Mouse (Mus musculus) ovary, adult 18-20 months (tissue): ENCODE data around the gene Apaf1.

ENCODE experiments used
- DNase-seq: peaks from one replicate; pipeline ENCODE4 v3.0.0; 2022; ENCODE audit warnings: low spot score, mixed read lengths

Apaf1 gene

GRCm38 (mm10) chr10:91082550-91083392, at the start of gene Apaf1, which contains the start of gene Ikbip:
Gene Apaf1 (minus strand): TSS chr10:91082770.
Gene Ikbip (plus strand): TSS chr10:91082940.
- DNase-seq = peak; percentile 99

DNA sequence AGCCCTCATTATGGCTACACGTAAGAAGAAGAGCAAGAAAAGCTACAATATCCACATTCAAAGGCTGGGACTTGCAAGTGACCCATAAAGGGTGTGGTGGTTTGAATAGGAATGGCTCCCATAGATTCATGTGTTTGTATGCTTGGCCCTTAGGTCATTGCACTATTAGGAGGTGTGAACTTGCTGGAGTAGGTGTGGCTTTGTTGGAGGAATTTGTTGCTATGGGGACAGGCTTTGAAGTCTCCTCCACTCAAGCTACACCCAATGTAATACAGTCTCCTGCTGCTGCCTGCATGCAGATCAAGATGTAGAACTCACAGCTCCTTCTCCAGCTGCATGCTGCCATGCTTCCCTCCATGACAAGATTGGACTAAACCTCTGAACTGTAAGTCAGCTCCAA, 49.0 kb upstream of the Apaf1 start:
- DNase-seq = no peak

- DNase-seq = no peak
Observed at GRCm38 (mm10) chr10:91130792-91131191, 48.2 kb upstream of the Apaf1 start.

DNA sequence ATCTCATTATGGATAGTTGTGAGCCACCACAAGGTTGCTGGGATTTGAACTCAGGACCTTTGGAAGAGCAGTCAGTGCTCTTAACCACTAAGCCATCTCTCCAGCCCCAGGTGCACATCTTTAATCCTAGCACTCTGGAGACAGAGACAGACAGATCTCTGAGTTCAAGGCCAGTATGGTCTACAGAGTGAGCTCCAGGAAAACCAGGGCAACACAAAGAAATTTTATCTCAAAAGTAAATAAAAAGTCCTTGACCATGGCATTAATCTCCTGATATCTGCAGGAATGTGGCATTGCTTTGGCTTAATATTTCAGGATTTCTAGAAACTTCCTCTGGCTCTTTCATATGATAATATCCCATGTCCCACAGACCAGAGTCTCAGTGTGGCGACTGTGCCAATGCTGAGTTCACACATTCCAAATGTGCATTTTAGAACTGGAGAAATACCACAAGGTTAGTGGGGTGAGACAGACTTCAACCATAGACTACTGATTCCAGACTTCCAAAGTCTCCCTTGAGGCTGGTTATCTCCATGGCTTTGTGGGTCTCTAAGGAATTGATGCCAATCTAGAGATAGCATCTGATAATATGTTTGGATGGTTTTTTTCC, 46.1 kb upstream of the Apaf1 start:
- DNase-seq = peak; percentile 9

DNA sequence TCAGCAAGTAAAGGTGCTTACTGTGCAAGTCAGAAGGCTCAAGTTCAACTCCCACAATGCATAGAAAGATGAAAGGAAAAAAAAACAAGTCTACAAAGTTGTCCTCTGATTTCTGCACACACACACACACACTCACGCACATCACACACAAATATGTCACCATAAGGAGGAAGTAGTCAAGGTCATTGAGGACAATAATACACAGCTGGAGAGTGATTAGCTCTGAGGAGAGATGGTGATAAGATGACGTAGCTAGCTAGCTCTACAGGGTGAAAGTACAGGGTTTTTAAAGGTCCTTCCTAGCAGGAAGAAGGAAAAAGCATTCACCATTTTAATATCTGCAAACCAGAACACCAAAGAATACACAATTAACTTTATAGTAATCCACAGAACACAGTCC, 44.8 kb upstream of the Apaf1 start:
- no peak for DNase-seq

GRCm38 (mm10) chr10:91126618-91127355, 44.2 kb upstream of the Apaf1 start:
- peak; percentile 7 for DNase-seq

- DNase-seq = peak; percentile 98
Observed at GRCm38 (mm10) chr10:91123828-91124822, 41.6 kb upstream of the Apaf1 start, which contains the start of gene Slc25a3. Gene Slc25a3 (minus strand): TSS chr10:91124059.

- DNase-seq = peak; percentile 19
Observed at GRCm38 (mm10) chr10:91123281-91123827, 40.8 kb upstream of the Apaf1 start.

DNA sequence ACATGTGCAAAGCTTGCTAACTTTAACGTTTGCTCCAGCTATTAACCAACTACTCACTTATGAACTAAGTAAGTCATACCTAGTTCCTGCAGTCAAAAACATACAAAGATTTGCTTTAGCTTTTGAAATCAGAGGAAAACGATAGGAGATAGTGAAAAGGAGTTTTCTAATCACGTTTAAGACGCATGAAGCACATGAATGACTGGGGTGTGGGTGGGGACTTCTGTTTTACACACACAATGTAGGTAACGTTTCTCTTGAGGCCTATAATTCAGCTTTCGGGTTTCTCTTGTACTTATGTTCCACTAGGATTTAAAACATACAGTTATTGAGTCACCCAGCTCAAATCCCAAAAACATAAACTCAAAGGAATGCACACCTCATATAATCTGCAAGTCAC, 40.1 kb upstream of the Apaf1 start:
- no peak for DNase-seq

- no peak for DNase-seq
Observed at GRCm38 (mm10) chr10:91116958-91117357, 34.4 kb upstream of the Apaf1 start.

- no peak for DNase-seq
Observed at GRCm38 (mm10) chr10:91109841-91110240, 27.3 kb upstream of the Apaf1 start.

DNA sequence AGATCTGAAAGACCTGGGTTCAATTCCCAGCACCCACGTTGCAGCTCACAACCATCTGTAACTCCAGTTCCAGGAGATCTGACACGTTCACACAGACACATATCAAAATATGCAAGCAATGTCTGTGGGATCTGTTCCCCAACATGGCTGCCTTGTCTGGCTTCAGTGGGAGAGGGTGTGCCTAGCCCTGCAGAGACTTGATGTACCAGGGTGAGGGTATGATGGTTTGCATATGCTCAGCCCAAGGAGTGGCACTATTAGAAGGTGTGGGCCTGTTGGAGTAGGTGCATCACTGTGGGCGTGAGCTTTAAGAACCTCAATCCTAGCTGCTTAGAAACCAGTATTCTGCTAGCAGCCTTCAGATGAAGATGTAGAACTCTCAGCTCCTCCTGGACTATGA, 23.4 kb upstream of the Apaf1 start:
- DNase-seq = no peak

DNA sequence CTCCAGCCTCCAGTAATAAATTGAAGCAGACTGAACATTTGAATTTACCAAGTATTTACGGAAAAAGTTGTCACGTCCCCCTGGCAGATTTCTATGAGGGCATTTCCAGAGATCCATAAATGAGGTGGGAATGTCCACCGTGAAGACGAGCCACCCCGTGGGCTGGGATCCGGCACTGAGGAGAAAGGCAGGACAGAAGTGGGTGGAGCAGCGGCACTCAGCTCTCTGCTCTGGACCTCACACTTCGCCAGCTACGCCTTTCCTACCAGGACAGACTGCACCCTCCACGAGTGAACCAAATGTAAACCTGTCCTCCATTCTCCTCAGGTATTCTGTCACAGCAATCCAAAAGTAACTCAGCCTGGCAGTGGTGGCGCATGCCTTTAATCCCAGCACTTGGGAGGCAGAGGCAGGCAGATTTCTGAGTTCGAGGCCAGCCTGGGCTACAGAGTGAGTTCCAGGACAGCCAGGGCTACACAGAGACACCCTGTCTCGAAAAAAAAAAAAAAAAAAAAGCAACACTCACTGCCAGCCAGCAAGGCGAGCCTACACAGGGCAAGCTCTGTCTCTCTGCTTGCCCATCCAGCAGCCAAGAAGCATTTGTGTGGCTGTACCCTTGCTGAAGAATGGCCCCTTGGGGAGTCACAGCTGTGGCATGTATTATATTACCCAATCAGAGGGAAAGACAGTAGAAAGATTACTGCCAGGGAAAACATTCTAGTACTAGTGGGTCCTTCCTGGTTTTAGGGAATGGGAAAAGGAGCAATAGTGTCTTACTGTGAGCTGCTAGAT, 20.4 kb upstream of the Apaf1 start:
- no peak for DNase-seq

DNA sequence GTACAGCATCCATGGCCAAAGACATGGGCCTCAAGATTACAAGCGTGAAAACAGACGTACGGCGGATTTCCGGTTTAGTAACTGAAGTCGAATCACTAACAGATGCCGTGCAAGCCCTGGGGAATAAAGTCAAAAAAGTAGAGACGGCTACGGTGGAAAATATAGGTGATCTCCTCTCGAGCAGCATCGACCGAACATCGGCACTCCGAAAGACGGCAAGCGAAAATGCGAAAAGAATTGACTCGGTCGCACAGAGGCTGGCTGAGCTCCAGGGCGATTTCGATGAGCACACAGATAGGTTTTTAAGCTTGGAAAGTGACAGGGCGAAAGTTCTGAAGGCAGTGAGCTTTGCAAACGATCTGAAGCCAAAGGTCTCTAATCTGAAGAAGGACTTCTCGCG, 19.4 kb upstream of the Apaf1 start:
- DNase-seq = no peak

DNA sequence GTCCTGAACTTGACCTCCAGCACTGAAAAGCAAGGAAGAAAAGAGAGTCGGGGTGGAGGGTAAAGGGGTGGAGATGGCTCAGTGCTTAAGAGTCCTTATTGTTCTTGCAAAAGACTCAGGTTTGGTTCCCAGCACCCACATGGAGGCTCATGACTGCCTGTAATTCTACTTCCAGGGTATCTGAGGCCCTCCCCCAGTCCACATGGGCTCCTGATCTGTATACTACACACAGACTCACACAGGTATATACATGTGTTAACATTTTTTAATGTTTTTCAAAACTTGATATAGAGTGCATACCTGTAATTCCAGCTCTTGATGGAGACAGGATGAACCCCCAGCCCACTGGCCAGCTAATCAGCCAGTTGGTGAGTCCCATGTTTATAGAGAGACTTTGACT, 17.5 kb upstream of the Apaf1 start:
- no peak for DNase-seq

- DNase-seq = no peak
Observed at GRCm38 (mm10) chr10:91098056-91098455, 15.5 kb upstream of the Apaf1 start.

DNA sequence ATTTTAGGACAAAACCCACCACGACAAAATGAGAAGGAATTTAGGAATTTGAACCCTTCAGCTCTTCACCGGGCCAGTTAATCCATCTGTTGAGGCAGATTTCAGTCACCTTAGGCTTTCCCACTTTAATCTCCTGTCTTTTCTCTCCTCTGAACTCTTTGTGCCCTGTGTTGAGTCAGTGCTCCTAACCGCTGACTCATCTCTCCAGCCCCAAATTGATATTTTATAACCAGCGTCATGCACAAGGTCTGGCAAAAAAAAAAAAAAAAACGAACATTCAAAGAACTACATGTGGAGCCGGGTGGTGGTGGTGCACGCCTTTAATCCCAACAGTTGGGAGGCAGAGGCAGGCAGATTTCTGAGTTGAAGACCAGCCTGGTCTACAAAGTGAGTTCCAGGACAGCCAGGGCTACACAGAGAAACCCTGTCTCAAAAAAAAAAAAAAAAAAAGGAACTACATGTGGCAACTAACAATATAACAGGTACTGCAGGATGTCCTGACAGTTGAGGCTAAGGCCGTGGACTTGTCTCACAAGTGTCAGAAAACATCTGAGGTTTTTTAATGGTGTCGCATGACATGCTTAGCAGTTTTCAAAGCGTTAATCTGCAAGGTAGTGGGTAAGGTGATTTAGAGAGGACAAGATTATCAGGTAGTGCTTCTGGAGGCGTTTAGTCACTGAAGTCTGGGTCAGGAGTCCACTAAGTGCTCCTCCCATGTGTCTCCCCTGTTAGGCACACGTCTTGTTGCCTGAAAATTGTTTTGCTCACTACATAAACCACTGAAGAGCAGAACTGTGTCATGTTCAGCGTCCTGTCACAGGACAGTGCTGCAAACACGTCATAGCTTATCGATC, 11.9 kb upstream of the Apaf1 start:
- no peak for DNase-seq

DNA sequence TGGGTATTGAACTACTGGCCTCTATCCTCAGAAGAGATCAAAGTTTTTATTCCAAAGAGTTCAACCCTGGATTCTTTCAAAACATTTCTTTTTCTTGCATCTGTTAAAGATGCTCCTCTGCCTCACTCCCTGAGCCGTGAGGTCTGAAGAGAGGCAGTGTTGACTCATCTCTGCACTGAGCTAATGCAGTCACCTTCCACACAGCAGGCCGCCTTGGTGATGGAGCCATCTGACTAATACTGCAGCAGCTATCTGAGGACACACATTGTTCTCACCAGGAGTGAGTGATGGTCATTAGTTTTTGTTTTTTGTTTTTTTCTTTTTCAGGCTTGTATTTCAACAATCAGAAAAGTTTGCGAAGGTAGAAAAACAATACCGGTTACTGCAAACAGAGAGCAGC, 10.2 kb upstream of the Apaf1 start:
- no peak for DNase-seq

GRCm38 (mm10) chr10:91083393-91083927, 890 bp upstream of the Apaf1 start:
- DNase-seq = no peak
